Mouse (Mus musculus) forebrain, postnatal 0 days (tissue): ENCODE data around the gene Zfp365. TPM values are rescaled to one million over a fixed set of nuclear protein-coding genes. Genes with fewer than 3 reads are reported as not detected.

Source experiments
- ATAC-seq: fragments of 200-750 bp; cut with Nextera tagmentation; 2 replicates; pipeline ENCODE4 v1.8.0; 2017; ENCODE audit warnings: mild to moderate bottlenecking, moderate library complexity
- DNase-seq: peaks from one replicate; pipeline ENCODE4 v3.0.0-alpha.2; 2015
- H3K27ac ChIP-seq: fragments of 300-500 bp; sonication (generic); 2 replicates; pipeline ENCODE4 v1.5.1; 2014; ENCODE audit warnings: low read depth, mild to moderate bottlenecking, antibody characterized with exemption, low read length, moderate library complexity, mixed read lengths
- H3K27me3 ChIP-seq: fragments of 300-500 bp; sonication (generic); 2 replicates; pipeline ENCODE4 v1.6.1; 2014; ENCODE audit warnings: mild to moderate bottlenecking, low read length, mixed read lengths; ENCODE audit not compliant: insufficient read depth
- H3K36me3 ChIP-seq: fragments of 300-500 bp; sonication (generic); 2 replicates; pipeline ENCODE4 v1.6.1; 2014; ENCODE audit warnings: mild to moderate bottlenecking, moderate library complexity; ENCODE audit not compliant: insufficient read depth
- H3K4me1 ChIP-seq: fragments of 300-500 bp; sonication (generic); 2 replicates; pipeline ENCODE4 v1.6.1; 2014; ENCODE audit warnings: antibody characterized with exemption; ENCODE audit not compliant: insufficient read depth
- H3K4me2 ChIP-seq: fragments of 300-500 bp; sonication (generic); 2 replicates; pipeline ENCODE4 v1.6.1; 2014; ENCODE audit warnings: low read depth, mild to moderate bottlenecking, moderate library complexity
- H3K4me3 ChIP-seq: fragments of 300-500 bp; sonication (generic); 2 replicates; pipeline ENCODE4 v1.5.1; 2014; ENCODE audit warnings: low read depth, low read length, mixed read lengths
- H3K9ac ChIP-seq: fragments of 300-500 bp; sonication (generic); 2 replicates; pipeline ENCODE4 v1.6.1; 2014; ENCODE audit warnings: mild to moderate bottlenecking
- H3K9me3 ChIP-seq: fragments of 300-500 bp; sonication (generic); 2 replicates; pipeline ENCODE4 v1.6.1; 2016; ENCODE audit warnings: low read length
- CTCF ChIP-seq: sonication (generic); IDR thresholded peaks from 2 replicates; pipeline ENCODE4 v1.5.1; 2016; ENCODE audit warnings: antibody characterized with exemption, control low read depth, low read depth
- WGBS: fragments of 180-500 bp; shearing (Covaris S2); extraction: QIAGEN DNeasy Blood & Tissue Kit; methylation state at CpG from one replicate; pipeline ENCODE4 v1.1.7; 2014; 5-methylcytosine and 5-hydroxymethylcytosine counted together
- polyA plus RNA-seq: library from polyadenylated mRNA; unstranded; fragments of >200 nt; fragmentation: Nextera tagmentation; extraction: Ambion mirVana; gene quantifications from 2 replicates; pipeline ENCODE4 v1.2.1, GENCODE M21; 2015
- total RNA-seq: library from RNA; depleted of rRNA; stranded (reverse); fragments of >200 nt; gene quantifications from 2 replicates; pipeline ENCODE4 v1.2.3, GENCODE M21; 2014

Zfp365 gene
- total and polyA plus RNA-seq, 2 experiments from 2014 or later = 8.4 to 21.8 TPM

- WGBS = 94% methylated on average over 6 of the region's 6 CpGs
- Histone ChIP-seq H3K36me3 (no peaks in the 10 kb centered on the region), H3K27ac (no peak overlapping the region), H3K4me2 (no peak overlapping the region), H3K9me3 (no peaks in the 10 kb centered on the region), H3K4me3 (no peak overlapping the region), H3K27me3 (no peaks in the 10 kb centered on the region), H3K9ac (no peak overlapping the region), H3K4me1 (no peaks in the 10 kb centered on the region)
- TF ChIP-seq CTCF = no peak
- DNase-seq (no peak), ATAC-seq (no peak)
Observed at GRCm38 (mm10) chr10:67865841-67866240, 46.6 kb downstream of the Zfp365 start.

- DNase-seq (no peak), ATAC-seq (no peak)
- Histone ChIP-seq H3K36me3 (no peaks in the 10 kb centered on the region), H3K27ac (no peak overlapping the region), H3K9me3 (no peaks in the 10 kb centered on the region), H3K27me3 (no peaks in the 10 kb centered on the region), H3K9ac (no peak overlapping the region), H3K4me2 (no peak overlapping the region), H3K4me1 (no peaks in the 10 kb centered on the region), H3K4me3 (no peak overlapping the region)
- 84% methylated on average over 3 of the region's 3 CpGs for WGBS
- TF ChIP-seq CTCF = no peak
Observed at GRCm38 (mm10) chr10:67865063-67865462, 47.4 kb downstream of the Zfp365 start.

GRCm38 (mm10) chr10:67862331-67862730 lies 50.1 kb downstream of the Zfp365 start:
- 15% methylated on average over 7 of the region's 7 CpGs for WGBS
- TF ChIP-seq CTCF = peak; percentile 81
- Histone ChIP-seq H3K9ac (no peak overlapping the region), H3K36me3 (no peaks in the 10 kb centered on the region), H3K4me2 (no peak overlapping the region), H3K27me3 (no peaks in the 10 kb centered on the region), H3K27ac (no peak overlapping the region), H3K4me1 (no peaks in the 10 kb centered on the region), H3K4me3 (no peak overlapping the region), H3K9me3 (no peaks in the 10 kb centered on the region)
- ATAC-seq (no peak), DNase-seq (peak; percentile 76)

GRCm38 (mm10) chr10:67858878-67859277 lies 53.6 kb downstream of the Zfp365 start:
- no peaks in the 10 kb centered on the region for H3K36me3 ChIP-seq
- DNase-seq (peak; percentile 93), ATAC-seq (peak; percentile 58)
- H3K4me1 ChIP-seq = 0 out of 2 replicates have a peak, but pooled peaks cover 2% of the 10 kb centered on the region
- no peak overlapping the region for H3K27ac ChIP-seq
- peak; percentile 98 for TF ChIP-seq CTCF
- H3K9me3 ChIP-seq = no peaks in the 10 kb centered on the region
- H3K4me3 ChIP-seq = no peak overlapping the region
- H3K27me3 ChIP-seq = no peaks in the 10 kb centered on the region
- no peak overlapping the region for H3K4me2 ChIP-seq
- WGBS = 12% methylated on average over 8 of the region's 8 CpGs
- no peak overlapping the region for H3K9ac ChIP-seq

DNA sequence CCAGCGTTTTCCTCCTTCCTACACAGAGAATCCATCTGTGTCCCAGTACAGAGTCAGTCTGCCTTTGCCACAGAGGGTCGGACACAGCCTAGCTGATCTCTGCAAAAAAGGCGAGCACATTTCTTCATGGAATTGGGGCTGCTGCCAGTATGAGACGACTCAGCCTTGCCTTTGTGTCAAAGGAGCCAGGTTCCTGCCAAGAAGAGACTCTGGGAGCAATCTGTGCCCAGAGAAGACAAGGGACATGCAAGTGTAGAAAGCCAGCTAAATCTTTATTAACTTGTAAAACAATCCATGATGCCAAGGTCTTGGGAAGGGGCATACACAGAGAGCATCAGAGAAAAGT lies 54.9 kb downstream of the Zfp365 start:
- no peaks in the 10 kb centered on the region for H3K27me3 ChIP-seq
- no peaks in the 10 kb centered on the region for H3K36me3 ChIP-seq
- H3K4me1 ChIP-seq = 0 out of 2 replicates have a peak, but pooled peaks cover 2% of the 10 kb centered on the region
- H3K4me3 ChIP-seq = no peak overlapping the region
- peak; percentile 13; the same call in 1 of the 2 replicates for ATAC-seq
- H3K27ac ChIP-seq = no peak overlapping the region
- DNase-seq = no peak
- no peak for TF ChIP-seq CTCF
- H3K9ac ChIP-seq = no peak overlapping the region
- no peak overlapping the region for H3K4me2 ChIP-seq
- WGBS = 41% methylated on average over 4 of the region's 4 CpGs
- H3K9me3 ChIP-seq = no peaks in the 10 kb centered on the region

- 0 out of 2 replicates have a peak, but pooled peaks cover 2% of the 10 kb centered on the region for H3K4me1 ChIP-seq
- H3K9me3 ChIP-seq = no peaks in the 10 kb centered on the region
- H3K4me3 ChIP-seq = no peak overlapping the region
- TF ChIP-seq CTCF = no peak
- DNase-seq (no peak), ATAC-seq (no peak)
- H3K9ac ChIP-seq = no peak overlapping the region
- 88% methylated on average over 14 of the region's 14 CpGs for WGBS
- no peak overlapping the region for H3K4me2 ChIP-seq
- no peaks in the 10 kb centered on the region for H3K27me3 ChIP-seq
- H3K36me3 ChIP-seq = no peaks in the 10 kb centered on the region
- H3K27ac ChIP-seq = no peak overlapping the region
Observed at GRCm38 (mm10) chr10:67856791-67857560, 55.5 kb downstream of the Zfp365 start.

- Histone ChIP-seq H3K9ac (no peak overlapping the region), H3K9me3 (no peaks in the 10 kb centered on the region), H3K4me2 (no peak overlapping the region), H3K4me3 (no peak overlapping the region), H3K36me3 (no peaks in the 10 kb centered on the region), H3K4me1 (0 out of 2 replicates have a peak, but pooled peaks cover 2% of the 10 kb centered on the region), H3K27ac (peak overlapping the region; percentile 57), H3K27me3 (no peaks in the 10 kb centered on the region)
- ATAC-seq (peak; percentile 76), DNase-seq (peak; percentile 47)
- no peak for TF ChIP-seq CTCF
- WGBS = 48% methylated on average over 5 of the region's 5 CpGs
Observed at GRCm38 (mm10) chr10:67855760-67856159, 56.7 kb downstream of the Zfp365 start.
